Mouse (Mus musculus) lung, postnatal 0 days (tissue): ENCODE measurements around the gene Trpm2. TPM values are rescaled to one million over a fixed set of nuclear protein-coding genes. Genes with fewer than 3 reads are reported as not detected.
A peak's percentile ranks its signal among the peaks of the same experiment; 100 is the strongest.

Experiments used
- ATAC-seq: fragments of 200-750 bp; cut with Nextera tagmentation; 2 replicates; pipeline ENCODE4 v1.8.0; 2017; ENCODE audit warnings: moderate library complexity
- DNase-seq: peaks from one replicate; pipeline ENCODE4 v3.0.0-alpha.2; 2016; ENCODE audit warnings: low spot score
- H3K27ac ChIP-seq: fragments of 300-500 bp; sonication (generic); 2 replicates; pipeline ENCODE4 v1.5.1; 2014; ENCODE audit warnings: antibody characterized with exemption, mild to moderate bottlenecking, low read length, mixed read lengths
- H3K27me3 ChIP-seq: fragments of 300-500 bp; sonication (generic); replicated peaks from 2 replicates; pipeline ENCODE4 v1.6.1; 2014; ENCODE audit warnings: low read length, mixed read lengths; ENCODE audit not compliant: insufficient read depth
- H3K36me3 ChIP-seq: fragments of 300-500 bp; sonication (generic); 2 replicates; pipeline ENCODE4 v1.6.1; 2014; ENCODE audit warnings: low read length, mixed read lengths; ENCODE audit not compliant: insufficient read depth
- H3K4me1 ChIP-seq: fragments of 300-500 bp; sonication (generic); 2 replicates; pipeline ENCODE4 v1.6.1; 2014; ENCODE audit warnings: antibody characterized with exemption, low read depth, low read length, mixed read lengths; ENCODE audit not compliant: insufficient read depth
- H3K4me2 ChIP-seq: fragments of 300-500 bp; sonication (generic); replicated peaks from 2 replicates; pipeline ENCODE4 v1.6.1; 2014; ENCODE audit warnings: low read depth, mild to moderate bottlenecking, low read length, moderate library complexity, mixed read lengths
- H3K4me3 ChIP-seq: fragments of 300-500 bp; sonication (generic); 2 replicates; pipeline ENCODE4 v1.5.1; 2014; ENCODE audit warnings: low read depth, low read length
- H3K9ac ChIP-seq: fragments of 300-500 bp; sonication (generic); replicated peaks from 2 replicates; pipeline ENCODE4 v1.6.1; 2014; ENCODE audit warnings: low read depth, mild to moderate bottlenecking
- H3K9me3 ChIP-seq: fragments of 300-500 bp; sonication (generic); 2 replicates; pipeline ENCODE4 v1.6.1; 2016; ENCODE audit warnings: low read length, mixed read lengths
- CTCF ChIP-seq: IDR thresholded peaks from 2 replicates; pipeline ENCODE4 v1.5.1; 2016; ENCODE audit warnings: antibody characterized with exemption, mild to moderate bottlenecking
- EP300 ChIP-seq: IDR thresholded peaks from 2 replicates; pipeline ENCODE4 v1.6.1; 2016; ENCODE audit warnings: antibody characterized with exemption, mild to moderate bottlenecking, control low read depth
- WGBS: fragments of 180-500 bp; shearing (Covaris S2); extraction: QIAGEN DNeasy Blood & Tissue Kit; methylation state at CpG from one replicate; pipeline ENCODE4 v1.1.7; 2014; 5-methylcytosine and 5-hydroxymethylcytosine counted together
- polyA plus RNA-seq: library from polyadenylated mRNA; unstranded; fragments of >200 nt; fragmentation: Nextera tagmentation; extraction: Ambion mirVana; gene quantifications from 2 replicates; pipeline ENCODE4 v1.2.1, GENCODE M21; 2015

Gene Trpm2
- polyA plus RNA-seq, 1 experiment from 2014 or later: 0.74 TPM

DNA sequence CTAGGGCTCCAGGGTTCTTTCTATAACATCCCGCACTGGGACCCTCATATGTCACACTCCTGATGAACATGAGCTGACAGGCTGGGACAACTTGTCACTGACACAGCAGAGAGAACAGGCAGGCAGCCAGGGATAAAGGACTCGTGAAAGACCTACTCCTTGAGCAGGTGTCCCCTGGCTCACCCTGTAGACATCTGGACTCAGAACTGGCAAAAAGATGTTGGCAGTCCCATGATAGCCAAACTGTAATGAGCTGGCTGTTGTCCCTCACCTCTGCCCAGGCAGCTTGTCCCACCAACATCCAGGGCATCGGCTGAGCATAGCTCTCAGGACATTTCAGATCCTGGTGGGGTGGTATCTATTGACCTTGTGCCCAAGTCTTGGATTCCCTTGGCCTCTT, 25.3 kb upstream of the Trpm2 start:
- Histone ChIP-seq H3K4me3 (no peak overlapping the region), H3K36me3 (peaks cover 50% of the 10 kb centered on the region), H3K4me2 (no peak overlapping the region), H3K9ac (no peak overlapping the region), H3K27ac (no peak overlapping the region), H3K9me3 (no peaks in the 10 kb centered on the region), H3K4me1 (no peaks in the 10 kb centered on the region), H3K27me3 (no peaks in the 10 kb centered on the region)
- ATAC-seq: no peak
- TF ChIP-seq EP300: no peak
- no peak for TF ChIP-seq CTCF
- WGBS: 79% methylated on average over 3 of the region's 3 CpGs
- DNase-seq: no peak

DNA sequence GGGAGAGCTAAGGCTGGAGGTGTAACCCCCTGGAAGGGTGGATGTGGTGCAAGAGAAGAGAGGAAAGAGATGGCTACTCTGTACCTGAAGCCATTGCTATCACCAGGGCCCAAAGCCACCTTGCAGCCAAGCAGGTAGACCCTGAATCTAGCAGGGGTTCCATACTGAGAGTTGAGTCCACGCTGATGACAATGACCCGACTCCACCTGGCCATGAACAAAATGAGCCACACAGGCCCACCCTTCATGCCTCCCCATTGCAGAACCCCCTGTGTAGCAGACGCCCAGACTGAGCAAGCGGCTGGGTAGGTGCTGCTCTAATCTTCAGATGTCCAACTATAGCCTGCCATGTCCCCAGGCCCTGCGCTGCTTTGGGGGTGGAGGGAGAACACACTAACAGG, 15.4 kb upstream of the Trpm2 start:
- Histone ChIP-seq H3K4me1 (no peaks in the 10 kb centered on the region), H3K27ac (no peak overlapping the region), H3K27me3 (no peaks in the 10 kb centered on the region), H3K9me3 (no peaks in the 10 kb centered on the region), H3K9ac (no peak overlapping the region), H3K36me3 (peaks cover 17% of the 10 kb centered on the region; the same call in 1 of the 2 replicates), H3K4me2 (no peak overlapping the region), H3K4me3 (no peak overlapping the region)
- no peak for TF ChIP-seq EP300
- no peak for TF ChIP-seq CTCF
- DNase-seq: no peak
- WGBS: 81% methylated on average over 5 of the region's 5 CpGs
- no peak for ATAC-seq

DNA sequence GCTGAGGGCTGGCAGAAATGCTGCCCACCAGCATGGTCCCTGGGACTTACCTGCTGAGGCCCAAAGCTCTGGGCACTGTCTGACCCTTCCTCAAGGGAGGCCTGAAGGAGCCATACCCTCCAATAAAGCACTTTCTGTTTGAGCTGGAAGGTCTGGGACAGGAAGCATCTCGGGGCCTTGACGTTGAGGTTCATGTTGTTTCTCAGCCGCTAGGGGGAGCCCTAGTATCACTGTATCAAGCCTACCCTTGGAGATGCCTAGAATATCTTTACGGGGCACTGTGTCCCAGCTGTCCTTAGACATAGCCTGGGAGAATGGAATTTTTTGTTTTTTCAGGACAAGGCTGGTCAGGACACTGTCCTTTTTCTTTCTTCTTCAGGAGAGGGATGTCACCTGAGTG, 14.3 kb upstream of the Trpm2 start:
- 1% methylated on average over 4 of the region's 4 CpGs for WGBS
- DNase-seq: peak; percentile 93
- ATAC-seq: peak; percentile 80
- Histone ChIP-seq H3K4me3 (no peak overlapping the region), H3K4me2 (no peak overlapping the region), H3K9me3 (no peaks in the 10 kb centered on the region), H3K27ac (no peak overlapping the region), H3K27me3 (no peaks in the 10 kb centered on the region), H3K9ac (no peak overlapping the region), H3K36me3 (peaks cover 10% of the 10 kb centered on the region; the same call in 1 of the 2 replicates), H3K4me1 (no peaks in the 10 kb centered on the region)
- TF ChIP-seq CTCF (peak; percentile 95), EP300 (no peak)

DNA sequence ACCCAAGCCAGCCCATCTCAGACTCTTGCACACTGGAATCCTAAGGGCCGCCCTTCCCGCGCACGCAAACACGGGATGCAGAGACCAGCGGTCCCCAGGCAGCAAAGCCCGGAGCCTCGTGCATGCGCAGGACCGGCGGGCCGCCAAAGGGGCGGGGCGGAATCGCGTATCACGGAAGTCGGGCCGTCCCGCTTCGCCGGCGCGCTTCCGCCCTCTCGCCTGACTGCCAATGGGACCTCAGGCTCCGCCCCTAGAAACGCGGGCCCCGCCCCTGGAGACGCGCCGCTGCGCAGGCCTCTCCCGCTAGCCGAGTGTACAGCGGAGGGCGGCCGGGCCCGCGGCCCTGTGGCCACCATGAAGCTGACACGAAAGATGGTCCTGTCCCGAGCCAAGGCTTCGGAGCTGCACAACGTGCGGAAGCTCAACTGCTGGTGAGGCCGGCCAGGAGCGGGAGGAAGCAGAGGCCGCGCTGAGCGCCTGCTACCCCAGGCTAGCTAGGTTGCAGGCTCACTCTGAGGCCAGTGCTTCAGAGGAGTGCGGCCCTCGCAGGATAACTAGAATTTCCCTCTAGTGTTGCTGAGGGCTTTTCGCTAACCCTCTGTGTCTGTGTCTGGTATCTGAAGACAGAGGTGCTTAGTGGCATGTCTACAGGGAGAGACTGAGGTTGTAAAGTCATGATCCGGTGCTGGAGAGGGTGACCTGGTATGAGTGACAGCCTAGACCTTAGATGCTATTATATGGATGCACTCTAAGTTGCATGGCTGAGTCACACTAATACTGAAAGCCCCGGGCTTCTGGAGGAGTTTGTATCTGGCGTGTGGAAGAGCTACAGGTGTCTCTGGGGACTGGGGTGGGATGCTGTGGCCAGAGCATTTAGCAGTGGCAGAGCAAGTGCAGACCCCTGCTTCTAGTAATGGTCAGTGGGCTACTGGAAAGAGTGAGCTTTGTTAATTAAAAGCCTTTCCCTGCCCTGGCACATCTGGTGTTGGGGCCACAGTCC, 8.3 kb upstream of the Trpm2 start, which contains the start of gene 1810043G02Rik:
1810043G02Rik (plus strand) TSS at position 174 of the 1,000 bp plus-strand sequence.
- Histone ChIP-seq H3K27ac (no peak within 1 kb of the TSS), H3K27me3 (no peaks in the 10 kb centered on the region), H3K9me3 (no peaks in the 10 kb centered on the region), H3K9ac (peak within 1 kb of the TSS; percentile 62), H3K4me2 (peak within 1 kb of the TSS; percentile 84), H3K36me3 (no peaks in the 10 kb centered on the region), H3K4me3 (peak within 1 kb of the TSS; percentile 62), H3K4me1 (no peaks in the 10 kb centered on the region)
- ATAC-seq (peak; percentile 99), DNase-seq (peak; percentile 97)
- 2% methylated on average over 56 of the region's 57 CpGs for WGBS
- TF ChIP-seq EP300: no peak
- TF ChIP-seq CTCF: no peak

DNA sequence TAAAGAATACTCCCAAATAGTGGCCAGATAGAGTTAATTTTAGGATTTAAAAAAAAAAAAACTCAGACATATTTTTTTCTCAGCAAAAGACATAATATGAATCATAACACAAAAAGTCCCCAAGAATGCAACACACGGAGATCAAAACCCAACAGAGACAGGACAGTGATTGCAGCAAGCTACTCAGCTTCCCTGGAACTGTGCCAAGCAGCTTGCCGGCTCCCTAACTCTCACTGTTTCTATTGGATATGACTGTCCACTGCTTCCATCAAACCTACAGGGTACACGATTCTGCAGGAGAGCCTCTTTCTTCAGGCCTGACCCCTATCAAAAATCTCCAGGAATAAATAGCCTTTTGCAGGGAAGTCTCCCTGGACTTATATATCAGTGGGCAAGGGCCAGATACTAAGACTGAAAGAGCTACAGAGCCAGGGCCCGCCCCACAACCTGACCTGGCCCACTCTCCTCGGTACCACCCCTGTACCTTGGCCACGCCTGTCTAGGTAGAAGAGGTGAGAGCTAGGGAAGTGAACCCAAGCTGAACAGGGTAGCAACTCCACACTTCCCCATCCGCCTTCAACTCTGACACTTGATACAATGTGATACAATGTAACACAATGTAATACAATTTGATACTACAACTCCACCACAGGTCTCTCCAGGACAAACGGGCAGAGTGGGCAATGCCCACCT, 6.2 kb upstream of the Trpm2 start:
- TF ChIP-seq CTCF (no peak), EP300 (no peak)
- Histone ChIP-seq H3K4me3 (no peak overlapping the region), H3K4me2 (no peak overlapping the region), H3K27ac (no peak overlapping the region), H3K9ac (no peak overlapping the region), H3K9me3 (no peaks in the 10 kb centered on the region), H3K4me1 (no peaks in the 10 kb centered on the region), H3K36me3 (no peaks in the 10 kb centered on the region), H3K27me3 (no peaks in the 10 kb centered on the region)
- no peak for DNase-seq
- no peak for ATAC-seq
- WGBS: 62% methylated on average over 8 of the region's 8 CpGs

DNA sequence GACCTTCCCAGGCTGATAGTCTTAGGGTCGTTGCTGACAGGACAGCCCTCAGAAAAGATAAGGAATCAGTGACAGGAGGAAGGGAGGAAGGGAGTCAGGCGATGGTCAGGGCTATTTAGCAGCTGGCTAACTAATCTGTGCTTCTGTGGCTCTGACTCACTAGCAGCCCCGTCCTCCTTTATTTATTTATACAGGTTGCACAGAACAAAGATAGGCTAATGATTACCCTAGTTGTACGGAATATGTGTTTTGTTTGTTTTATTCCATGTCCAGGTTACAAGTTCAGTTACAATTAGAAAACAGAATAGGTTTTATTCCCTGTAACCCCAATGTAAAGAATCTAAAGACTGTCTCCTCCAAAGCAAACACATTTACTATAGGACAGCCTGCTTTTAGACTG, 5.3 kb upstream of the Trpm2 start:
- no peaks in the 10 kb centered on the region for H3K27me3 ChIP-seq
- TF ChIP-seq EP300: no peak
- no peak for TF ChIP-seq CTCF
- no peak overlapping the region for H3K9ac ChIP-seq
- ATAC-seq (no peak), DNase-seq (no peak)
- WGBS: 5% methylated on average over 4 of the region's 4 CpGs
- no peaks in the 10 kb centered on the region for H3K36me3 ChIP-seq
- no peak overlapping the region for H3K4me2 ChIP-seq
- no peak overlapping the region for H3K27ac ChIP-seq
- no peak overlapping the region for H3K4me3 ChIP-seq
- no peaks in the 10 kb centered on the region for H3K4me1 ChIP-seq
- H3K9me3 ChIP-seq: no peaks in the 10 kb centered on the region
